Mouse (Mus musculus) 3T3-L1 (cell line): ENCODE results near the gene Ctso.

Experiments
- DNase-seq: peaks from one replicate; pipeline ENCODE4 v3.0.0-alpha.2; 2015; ENCODE audit warnings: low read depth, low spot score

Gene Ctso

DNA sequence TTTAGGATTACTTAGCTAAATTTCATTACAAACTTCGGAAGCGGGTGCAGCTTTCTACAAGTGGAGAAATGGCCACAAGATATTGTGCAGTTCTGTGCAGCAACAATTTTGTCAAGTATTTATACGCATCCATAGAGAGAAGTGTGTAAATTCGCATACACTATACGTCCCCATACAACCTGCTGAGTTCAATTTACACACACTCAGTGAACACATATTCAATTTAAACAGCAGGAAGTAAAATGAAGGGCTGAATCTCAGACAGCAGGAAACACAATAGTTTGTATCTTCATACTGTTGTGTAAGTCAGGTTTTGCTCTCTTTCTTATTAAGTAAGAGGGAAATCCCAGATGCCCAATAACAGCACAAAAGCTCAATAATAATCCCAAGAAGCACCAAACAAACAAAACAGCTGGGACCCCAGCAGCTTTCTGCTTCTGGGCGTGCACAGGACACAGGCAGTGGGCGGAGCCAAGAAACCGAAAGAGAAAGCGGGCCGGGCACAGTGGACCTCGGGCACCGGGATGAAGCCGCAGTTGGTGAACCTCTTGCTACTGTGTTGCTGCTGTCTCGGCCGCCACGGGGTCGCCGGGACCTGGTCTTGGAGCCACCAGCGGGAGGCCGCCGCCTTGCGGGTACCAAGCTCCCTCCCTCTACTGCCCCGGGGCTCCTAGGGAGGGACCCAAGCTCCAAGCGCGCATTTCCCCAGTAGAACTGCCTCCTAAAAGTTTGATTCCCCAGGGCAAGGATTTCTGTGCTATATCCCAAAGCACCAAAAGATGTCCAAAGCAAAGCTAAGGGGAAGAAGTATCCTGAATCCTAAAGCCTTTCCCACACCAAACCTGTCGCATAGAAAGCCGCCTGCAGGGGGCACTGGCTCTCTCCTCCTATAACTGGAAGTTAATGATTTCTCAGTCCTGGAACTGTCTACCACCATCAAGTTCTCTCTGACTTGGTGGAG lies at the start of gene Ctso:
TSS of gene Ctso (plus strand) at position 461 of the 961 bp plus-strand sequence.
- peak; percentile 95 for DNase-seq

DNA sequence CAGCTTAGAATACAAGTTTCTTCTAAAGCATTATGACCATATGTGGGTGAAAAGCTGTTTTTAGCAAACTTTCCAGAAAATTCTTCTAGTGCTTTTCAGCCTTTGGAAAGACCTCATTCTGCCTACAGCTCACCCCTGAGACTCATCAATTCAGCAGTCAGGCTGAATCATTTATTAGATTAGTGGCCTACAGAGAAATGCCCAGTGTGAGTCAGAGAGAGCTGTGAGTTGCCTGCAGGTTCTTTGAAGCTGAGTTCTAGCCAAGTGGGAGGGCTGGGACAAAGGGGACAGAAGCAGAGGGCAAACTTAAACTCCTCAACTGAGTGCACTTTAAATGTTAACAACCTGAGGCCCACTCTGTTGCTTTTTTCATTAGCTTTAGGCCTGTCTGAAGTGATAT lies 48.5 kb upstream of the Ctso start:
- DNase-seq, result peak; percentile 92

DNA sequence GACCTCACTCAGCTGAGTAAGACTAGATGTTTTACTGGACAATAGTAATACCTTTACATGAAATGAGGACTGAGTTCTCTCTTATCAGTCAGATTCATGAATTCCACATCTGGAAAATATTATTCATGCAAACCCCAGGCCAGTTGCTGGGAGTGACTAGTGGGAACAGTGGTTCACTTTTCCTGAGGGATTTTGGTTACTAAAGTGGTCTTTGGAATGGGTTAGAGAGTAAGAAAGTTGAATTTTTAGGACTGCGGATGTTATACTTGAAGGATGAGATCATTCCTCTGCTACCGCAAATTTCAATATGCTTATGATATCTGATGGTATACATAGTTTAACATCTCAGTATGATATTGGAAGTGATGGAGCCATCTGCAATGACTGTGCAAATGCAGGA lies 46.8 kb upstream of the Ctso start:
- DNase-seq, result peak; percentile 92

DNA sequence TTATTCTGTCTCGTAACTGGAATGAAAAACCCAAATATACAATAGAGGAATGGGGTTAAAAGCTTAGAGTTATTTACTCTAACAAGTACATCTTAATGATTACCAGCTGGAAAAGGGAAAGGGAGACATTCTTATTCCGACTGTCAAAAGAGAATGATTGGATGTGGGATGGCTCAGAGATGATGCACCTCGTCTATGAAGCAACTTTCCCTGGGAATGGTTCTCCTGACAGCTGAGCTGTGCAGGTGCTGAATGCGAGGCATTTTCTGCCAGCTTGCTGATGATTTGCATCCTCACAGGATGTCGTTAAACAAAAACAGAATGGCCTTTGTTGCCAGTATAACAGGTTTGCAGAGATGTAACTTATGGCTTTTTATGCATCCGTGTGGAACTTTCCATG lies 43.3 kb upstream of the Ctso start:
- peak; percentile 90 for DNase-seq

GRCm38 (mm10) chr3:81910286-81911036 lies 21.9 kb upstream of the Ctso start:
- DNase-seq, result no peak

DNA sequence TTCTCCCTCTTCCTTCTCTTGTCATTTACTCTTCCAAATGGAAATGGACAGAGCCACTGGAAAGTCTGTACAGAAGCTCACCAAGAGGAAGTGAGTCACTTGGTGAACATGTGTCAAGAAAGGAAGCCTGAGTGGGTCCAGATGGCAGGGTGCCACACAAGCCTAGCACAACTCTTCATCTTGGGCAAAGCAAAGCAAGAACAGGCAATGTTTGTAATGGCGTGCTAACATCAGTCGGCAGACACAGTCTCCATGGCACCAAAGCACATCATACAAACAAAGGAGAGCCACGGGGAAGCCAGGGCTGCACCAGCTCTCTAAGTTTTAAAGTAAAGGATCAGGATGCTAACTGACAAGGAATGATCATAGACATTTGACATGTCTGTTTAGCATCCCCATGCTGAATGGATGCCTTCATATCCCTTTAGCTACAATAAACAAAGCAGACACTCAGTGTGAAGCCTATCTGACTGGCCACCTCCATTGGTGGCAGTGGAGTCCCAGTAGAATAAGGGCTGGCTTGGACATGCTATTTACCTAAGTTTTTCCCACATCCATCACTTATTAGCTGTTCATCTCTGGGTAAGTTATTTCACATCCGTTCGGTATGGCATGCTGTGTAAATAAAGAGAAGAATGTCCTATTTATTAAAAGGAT lies 16.2 kb upstream of the Ctso start:
- DNase-seq, result peak; percentile 84

GRCm38 (mm10) chr3:81917354-81917935 lies 15.0 kb upstream of the Ctso start:
- DNase-seq, result peak; percentile 92

GRCm38 (mm10) chr3:81918215-81918614 lies 14.2 kb upstream of the Ctso start:
- DNase-seq, result peak; percentile 89

DNA sequence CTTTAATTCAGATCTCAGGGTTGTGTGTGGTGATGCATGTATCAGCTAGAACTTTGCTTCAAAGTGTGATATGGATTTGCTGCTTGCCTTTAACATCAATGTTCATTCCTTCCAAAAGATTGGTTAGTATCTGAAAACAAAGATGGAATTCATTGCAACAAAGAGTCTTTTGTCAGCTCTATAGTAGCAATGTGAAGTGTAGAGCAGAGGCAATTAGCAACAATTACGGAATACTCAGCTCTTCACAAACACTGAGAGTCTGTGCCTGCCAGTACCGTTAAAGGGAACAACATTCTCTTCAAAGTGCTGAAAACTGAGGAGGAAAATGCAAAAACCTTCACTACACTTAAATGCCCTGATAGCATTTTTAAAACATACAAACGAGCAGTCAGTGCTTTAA lies 12.7 kb upstream of the Ctso start:
- no peak for DNase-seq

DNA sequence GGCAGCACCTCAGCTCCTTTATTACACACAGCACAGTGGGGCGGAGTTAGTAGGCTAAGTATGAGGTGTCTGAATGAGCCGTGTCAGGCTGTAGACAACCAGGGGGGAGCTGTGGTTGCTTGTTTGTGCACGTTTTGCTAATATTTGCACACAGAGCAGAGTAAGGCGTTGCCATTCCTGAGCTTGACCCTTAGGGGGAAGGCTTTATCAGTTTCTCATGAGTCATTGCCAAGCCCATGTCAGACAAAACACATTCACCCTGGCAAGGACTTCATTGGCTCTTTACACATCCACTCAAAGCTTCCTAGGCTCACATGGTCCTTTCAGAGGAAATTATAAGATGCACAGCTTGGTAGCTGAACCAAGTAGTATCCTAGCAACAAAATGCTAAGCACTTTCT lies 9.5 kb upstream of the Ctso start:
- peak; percentile 74 for DNase-seq

DNA sequence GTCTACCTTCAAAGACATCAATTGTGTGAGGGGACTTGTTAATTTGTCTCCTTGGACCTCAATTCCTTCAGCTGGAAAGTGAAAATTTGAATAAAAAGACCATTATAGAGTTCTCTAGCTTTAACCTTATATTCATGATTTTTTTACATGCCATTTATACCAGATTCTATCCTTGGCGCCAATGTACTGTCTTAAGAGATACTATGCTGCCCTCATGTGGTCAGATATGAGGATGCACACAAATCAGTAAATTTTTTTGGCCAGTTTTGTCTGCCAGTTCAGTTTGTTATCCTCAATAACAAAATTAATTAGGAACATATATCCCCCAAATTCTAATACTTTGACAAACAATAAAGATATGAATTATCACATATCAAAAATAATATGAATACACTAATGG lies 7.5 kb upstream of the Ctso start:
- DNase-seq, result peak; percentile 87

- DNase-seq, result no peak
Observed at GRCm38 (mm10) chr3:81925856-81926255, 6.5 kb upstream of the Ctso start.

DNA sequence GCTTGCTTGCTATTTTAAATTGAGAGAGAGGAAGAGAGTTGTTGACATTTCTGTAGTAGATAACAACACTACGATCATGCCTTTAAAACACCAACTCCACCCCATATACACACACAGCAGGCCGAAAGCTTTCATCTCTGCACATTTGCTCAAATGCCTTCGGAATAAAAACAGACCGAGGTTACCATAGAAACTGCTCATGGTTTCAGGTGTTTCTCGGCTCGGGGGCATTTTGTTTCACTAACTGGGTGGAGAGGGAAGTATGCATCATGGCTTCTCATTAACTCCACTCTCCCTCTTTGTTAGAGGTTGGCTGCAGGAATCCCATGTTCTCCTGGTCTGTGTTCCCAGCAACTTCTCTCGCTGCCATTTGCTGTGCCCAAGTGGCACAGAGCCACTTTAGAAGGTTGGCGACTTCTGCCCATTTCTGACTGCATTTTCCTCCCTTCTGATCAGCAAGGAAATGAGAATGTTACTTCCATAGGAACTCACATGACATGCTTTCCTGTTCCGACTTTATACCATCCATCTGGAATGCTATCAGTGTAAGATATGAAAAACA lies 5.6 kb upstream of the Ctso start:
- no peak for DNase-seq

GRCm38 (mm10) chr3:81929073-81929472 lies 3.3 kb upstream of the Ctso start:
- no peak for DNase-seq

- no peak for DNase-seq
Observed at GRCm38 (mm10) chr3:81931695-81932094, 706 bp upstream of the Ctso start.

GRCm38 (mm10) chr3:81933348-81933747 lies 947 bp downstream of the Ctso start:
- DNase-seq, result no peak

DNA sequence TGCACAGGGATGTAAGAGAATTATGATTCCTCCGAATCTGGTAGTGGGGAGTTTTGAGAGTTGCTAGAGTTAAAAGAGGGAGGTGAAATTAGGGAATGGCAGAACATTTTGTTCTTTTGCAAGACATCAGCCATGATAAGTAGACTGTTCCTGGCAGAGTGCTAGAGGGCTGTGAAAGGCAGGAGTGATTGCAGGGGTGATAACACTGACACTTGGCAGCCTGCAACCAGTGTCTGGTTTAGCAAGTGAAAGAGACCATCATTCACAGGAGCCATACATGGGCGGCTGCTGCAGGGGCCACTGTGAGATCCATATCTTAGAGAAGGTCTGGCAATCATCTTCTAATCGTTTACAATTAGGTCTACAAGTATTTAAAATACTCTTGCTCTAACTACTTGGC lies 6.5 kb downstream of the Ctso start:
- DNase-seq, result no peak

GRCm38 (mm10) chr3:81942341-81942740 lies 9.9 kb downstream of the Ctso start:
- no peak for DNase-seq

DNA sequence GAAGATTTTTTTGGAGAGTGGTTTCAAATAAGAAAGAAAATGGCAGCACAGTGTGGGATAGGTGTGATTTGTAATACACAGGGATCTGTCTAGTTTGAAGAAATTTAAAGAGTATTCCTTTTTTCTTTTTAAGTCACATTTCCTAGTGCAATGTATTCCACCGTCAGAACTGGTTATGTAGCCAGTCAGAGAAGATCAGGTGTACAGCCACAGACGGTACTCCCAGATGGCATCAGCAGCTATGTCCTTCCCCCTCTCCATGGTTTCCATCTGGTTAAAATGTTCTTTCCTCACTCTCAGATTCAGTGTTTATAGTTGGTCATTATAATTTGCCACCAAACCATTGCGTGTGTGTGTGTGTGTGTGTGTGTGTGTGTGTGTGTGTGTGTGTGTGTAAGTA lies 10.7 kb downstream of the Ctso start:
- DNase-seq, result no peak

- DNase-seq, result no peak
Observed at GRCm38 (mm10) chr3:81944851-81945393, 12.5 kb downstream of the Ctso start.

GRCm38 (mm10) chr3:81949048-81949447 lies 16.6 kb downstream of the Ctso start:
- DNase-seq, result no peak
